Mouse (Mus musculus) stomach, postnatal 0 days (tissue): ENCODE data around the gene Acbd3. TPM values are rescaled to one million over a fixed set of nuclear protein-coding genes. Genes with fewer than 3 reads are reported as not detected.

Source experiments
- ATAC-seq: fragments of 200-750 bp; cut with Nextera tagmentation; 2 replicates; pipeline ENCODE4 v1.8.0; 2017; ENCODE audit not compliant: low FRiP score, low TSS enrichment
- DNase-seq: peaks from one replicate; pipeline ENCODE4 v3.0.0-alpha.2; 2016; ENCODE audit warnings: low spot score
- H3K27ac ChIP-seq: fragments of 300-500 bp; sonication (generic); replicated peaks from 2 replicates; pipeline ENCODE4 v1.5.1; 2014; ENCODE audit warnings: mild to moderate bottlenecking, control low read depth
- H3K27me3 ChIP-seq: fragments of 300-500 bp; sonication (generic); 2 replicates; pipeline ENCODE4 v1.6.1; 2014; ENCODE audit warnings: low read length; ENCODE audit not compliant: control insufficient read depth, insufficient read depth
- H3K36me3 ChIP-seq: fragments of 300-500 bp; sonication (generic); 2 replicates; pipeline ENCODE4 v1.6.1; 2014; ENCODE audit warnings: low read length, mixed read lengths; ENCODE audit not compliant: control insufficient read depth, insufficient read depth
- H3K4me1 ChIP-seq: fragments of 300-500 bp; sonication (generic); replicated peaks from 2 replicates; pipeline ENCODE4 v1.6.1; 2014; ENCODE audit warnings: antibody characterized with exemption; ENCODE audit not compliant: control insufficient read depth, insufficient read depth
- H3K4me2 ChIP-seq: fragments of 300-500 bp; sonication (generic); replicated peaks from 2 replicates; pipeline ENCODE4 v1.6.1; 2014; ENCODE audit warnings: low read depth, mild to moderate bottlenecking, control low read depth, moderate library complexity
- H3K4me3 ChIP-seq: fragments of 300-500 bp; sonication (generic); 2 replicates; pipeline ENCODE4 v1.5.1; 2014; ENCODE audit warnings: low read depth, low read length, control low read depth
- H3K9ac ChIP-seq: fragments of 300-500 bp; sonication (generic); 2 replicates; pipeline ENCODE4 v1.6.1; 2014; ENCODE audit warnings: mild to moderate bottlenecking, low read length, control low read depth, mixed read lengths
- H3K9me3 ChIP-seq: fragments of 300-500 bp; sonication (generic); 2 replicates; pipeline ENCODE4 v1.6.1; 2016; ENCODE audit warnings: low read length; ENCODE audit not compliant: control insufficient read depth
- CTCF ChIP-seq: IDR thresholded peaks from 2 replicates; pipeline ENCODE4 v1.5.1; 2016; ENCODE audit warnings: antibody characterized with exemption, low read depth, mild to moderate bottlenecking, moderate library complexity
- EP300 ChIP-seq: optimal IDR thresholded peaks from 2 replicates; pipeline ENCODE3; 2016; ENCODE audit warnings: antibody characterized with exemption
- WGBS: fragments of 180-500 bp; shearing (Covaris S2); extraction: QIAGEN DNeasy Blood & Tissue Kit; methylation state at CpG from one replicate; pipeline ENCODE4 v1.1.7; 2014; 5-methylcytosine and 5-hydroxymethylcytosine counted together
- polyA plus RNA-seq: library from polyadenylated mRNA; unstranded; fragments of >200 nt; fragmentation: Nextera tagmentation; extraction: Ambion mirVana; gene quantifications from 2 replicates; pipeline ENCODE4 v1.2.1, GENCODE M21; 2015

Acbd3 gene
- polyA plus RNA-seq, 1 experiment from 2014 or later = 16.7 TPM

DNA sequence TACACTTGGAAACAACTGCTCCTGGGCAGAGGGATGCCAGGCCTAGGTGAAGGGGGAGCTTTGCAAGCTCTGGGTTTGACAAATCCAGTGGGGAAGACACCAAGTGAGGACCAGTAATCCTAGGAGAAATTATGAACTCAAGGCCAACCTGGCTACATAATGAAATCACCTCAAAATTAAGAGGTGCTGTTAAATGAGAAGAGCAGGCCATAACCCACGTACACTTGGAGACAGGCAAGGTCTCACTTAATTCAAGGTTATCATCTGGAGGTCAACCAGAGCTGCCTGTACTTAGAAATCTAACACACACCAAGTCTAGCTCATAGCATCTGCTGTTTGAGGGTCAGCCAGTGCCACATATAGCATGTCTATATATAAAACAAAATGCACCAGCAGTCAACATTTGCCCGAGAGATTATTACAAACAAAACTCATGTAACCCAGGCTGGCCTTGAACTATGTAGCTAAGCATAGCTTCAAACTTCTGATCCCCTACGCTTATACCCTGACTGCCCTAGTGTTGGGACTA, 75.7 kb downstream of the Acbd3 start:
- no peak for TF ChIP-seq CTCF
- no peak for TF ChIP-seq EP300
- no peak for ATAC-seq
- Histone ChIP-seq H3K36me3 (peaks cover 29% of the 10 kb centered on the region), H3K27ac (no peak overlapping the region), H3K9me3 (no peaks in the 10 kb centered on the region), H3K4me2 (no peak overlapping the region), H3K4me3 (no peak overlapping the region), H3K4me1 (no peaks in the 10 kb centered on the region), H3K9ac (no peak overlapping the region), H3K27me3 (no peaks in the 10 kb centered on the region)
- WGBS = 71% methylated on average over 3 of the region's 3 CpGs
- DNase-seq = no peak

Other genes starting within 250 kb of the Acbd3 start
- gene Stum, start 242.5 kb upstream of the Acbd3 start, polyA plus RNA-seq = 3.5 and 4.3 TPM in 2 replicates
- gene Parp1, start 157.1 kb upstream of the Acbd3 start, polyA plus RNA-seq = 31.3 and 31.9 TPM in 2 replicates
- 5.5 and 6.4 TPM in 2 replicates for gene Lin9, start 84.9 kb upstream of the Acbd3 start, polyA plus RNA-seq
- 0.04 and 0.05 TPM in 2 replicates for gene Mixl1, start 29.0 kb upstream of the Acbd3 start, polyA plus RNA-seq
- gene H3f3a, start 87.9 kb downstream of the Acbd3 start, polyA plus RNA-seq = 1,633 and 1,693 TPM in 2 replicates
- 18.8 and 20.0 TPM in 2 replicates for gene Sde2, start 125.1 kb downstream of the Acbd3 start, polyA plus RNA-seq
- gene Lefty2, start 167.1 kb downstream of the Acbd3 start, polyA plus RNA-seq = 0.13 and 0.15 TPM in 2 replicates
- 62.6 and 63.7 TPM in 2 replicates for gene Pycr2, start 178.2 kb downstream of the Acbd3 start, polyA plus RNA-seq
- gene Lefty1, start 209.0 kb downstream of the Acbd3 start, polyA plus RNA-seq = 6.1 TPM in 2 replicates
- 35.2 and 36.7 TPM in 2 replicates for gene Tmem63a, start 216.3 kb downstream of the Acbd3 start, polyA plus RNA-seq